Mouse (Mus musculus): ENCODE measurements around the gene Krtap16-1.

The Krtap16-1 gene

GRCm38 (mm10) chr11:99986180-99986647 is at the start of gene Krtap16-1:
TSS of gene Krtap16-1 (minus strand) at chr11:99986597.
- no peak for DNase-seq (ENCODE audit: low spot score in 2 of 2)

GRCm38 (mm10) chr11:100029768-100030167 is 43.4 kb upstream of the Krtap16-1 start, which contains the start of gene Krt33b:
TSS of gene Krt33b (minus strand) at chr11:100029868.
- no peak for DNase-seq (ENCODE audit: low spot score in 2 of 2)

DNA sequence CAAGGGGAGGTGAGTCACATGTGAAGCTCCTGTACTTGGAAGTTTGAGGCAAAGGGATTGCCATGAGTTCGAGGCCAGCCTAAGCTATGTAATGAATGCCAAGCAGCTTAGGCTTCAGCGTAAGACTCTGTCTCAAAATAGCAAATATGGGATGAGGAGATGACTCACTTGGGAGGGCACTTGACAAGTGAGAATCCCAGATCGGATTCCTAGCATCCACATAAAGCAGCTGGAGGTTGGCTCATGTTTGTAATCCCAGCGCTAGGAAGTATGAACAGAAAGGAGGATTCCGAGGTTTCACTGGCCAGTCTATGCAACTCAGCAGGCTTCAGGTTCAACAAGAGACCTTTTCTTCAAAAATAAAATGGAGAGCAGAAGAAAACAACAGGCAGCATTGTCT is 35.0 kb upstream of the Krtap16-1 start:
- DNase-seq (ENCODE audit: low spot score in 2 of 2), result no peak

DNA sequence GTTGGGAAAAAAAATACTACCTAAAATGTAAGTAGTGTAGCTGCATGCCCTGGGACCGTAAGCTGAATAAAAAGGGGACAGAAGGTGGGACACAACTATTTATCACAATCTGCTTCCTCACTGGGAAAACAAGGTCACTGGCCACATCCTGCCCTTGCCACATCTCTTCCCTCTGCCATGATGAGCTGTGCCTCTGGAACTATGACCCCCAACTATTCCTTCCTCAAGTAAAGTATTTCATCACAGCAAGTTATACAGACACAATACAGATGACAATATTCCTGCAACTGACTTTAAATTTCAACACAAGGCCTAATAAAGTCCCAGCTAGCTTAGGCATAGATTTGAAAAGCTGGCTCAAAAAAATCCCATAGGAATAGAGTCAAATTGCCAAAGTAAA is 33.1 kb upstream of the Krtap16-1 start:
- no peak for DNase-seq (ENCODE audit: low spot score in 2 of 2)

- DNase-seq (ENCODE audit: low spot score in 2 of 2), result no peak
Observed at GRCm38 (mm10) chr11:100016112-100016511, 29.7 kb upstream of the Krtap16-1 start, which contains the start of gene Krt33a. TSS of gene Krt33a (minus strand) at chr11:100016212.

DNA sequence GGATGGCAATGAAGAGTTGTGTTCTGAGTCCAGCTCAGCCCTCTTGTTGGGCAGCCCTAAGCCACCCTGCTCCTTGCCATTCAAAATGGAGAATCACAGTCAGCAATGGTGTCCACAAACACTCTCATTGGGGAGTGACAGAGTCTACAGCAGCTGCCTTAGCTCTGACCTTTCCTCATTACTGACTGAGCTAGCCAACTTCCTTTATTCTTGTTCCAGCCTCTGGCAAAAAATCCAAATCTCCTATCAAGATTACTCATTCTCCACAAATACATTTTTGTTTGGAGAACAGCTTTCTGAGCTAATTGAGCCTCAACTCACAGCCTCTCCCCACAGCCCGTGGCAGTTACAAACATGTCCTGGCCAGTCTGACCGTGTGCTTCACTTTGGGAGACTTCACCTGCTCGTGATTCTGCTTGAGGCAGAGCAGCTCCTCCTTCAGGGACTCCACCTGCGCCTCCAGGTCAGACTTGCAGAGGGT is 27.3 kb upstream of the Krtap16-1 start:
- no peak for DNase-seq (ENCODE audit: low spot score in 2 of 2)

- no peak for DNase-seq (ENCODE audit: low spot score in 2 of 2)
Observed at GRCm38 (mm10) chr11:100010682-100011081, 24.3 kb upstream of the Krtap16-1 start.

- DNase-seq (ENCODE audit: low spot score in 2 of 2), result no peak
Observed at GRCm38 (mm10) chr11:100008336-100008735, 21.9 kb upstream of the Krtap16-1 start.

DNA sequence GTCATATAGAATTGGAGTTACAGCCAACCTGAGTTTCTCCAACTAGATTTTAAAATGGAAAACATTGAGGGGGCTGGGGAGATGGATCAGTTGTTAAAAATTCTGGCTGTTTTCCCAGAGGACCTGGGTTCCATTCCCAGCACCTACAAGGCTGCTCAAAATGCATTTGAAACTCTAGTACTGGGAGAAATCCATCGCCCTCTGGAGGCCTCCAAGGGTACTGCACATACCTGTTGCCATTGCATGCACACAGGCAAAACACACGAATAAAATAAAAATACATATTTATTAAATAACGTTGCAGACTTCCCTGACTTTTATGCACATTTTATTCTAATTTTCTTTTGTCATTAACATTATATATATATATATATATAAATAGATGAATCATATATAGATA is 20.2 kb upstream of the Krtap16-1 start:
- DNase-seq (ENCODE audit: low spot score in 2 of 2), result no peak

- DNase-seq (ENCODE audit: low spot score in 2 of 2), result no peak
Observed at GRCm38 (mm10) chr11:100005905-100006304, 19.5 kb upstream of the Krtap16-1 start.

DNA sequence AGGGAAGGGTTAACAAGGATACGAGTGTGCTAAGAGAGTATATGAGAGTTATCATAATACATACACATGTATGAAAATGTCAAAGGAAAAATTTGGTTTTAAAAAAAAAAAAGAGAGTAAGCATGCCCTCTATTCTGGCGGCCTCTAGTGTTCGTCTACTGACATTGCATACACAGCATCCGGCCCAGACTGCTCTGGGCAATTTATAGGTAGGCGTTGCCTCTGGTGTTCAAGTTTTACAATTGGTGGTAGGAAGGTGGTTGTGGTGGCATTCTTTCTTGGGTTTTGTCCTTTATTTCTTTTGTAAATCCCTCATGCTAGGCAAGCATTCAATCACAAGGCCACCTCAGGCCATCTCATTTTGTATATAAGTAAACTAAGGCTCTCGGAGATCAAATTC is 18.4 kb upstream of the Krtap16-1 start:
- DNase-seq (ENCODE audit: low spot score in 2 of 2), result peak in 1 of 2 experiments; percentile 67

GRCm38 (mm10) chr11:99999091-99999490 is 12.7 kb upstream of the Krtap16-1 start:
- no peak for DNase-seq (ENCODE audit: low spot score in 2 of 2)

DNA sequence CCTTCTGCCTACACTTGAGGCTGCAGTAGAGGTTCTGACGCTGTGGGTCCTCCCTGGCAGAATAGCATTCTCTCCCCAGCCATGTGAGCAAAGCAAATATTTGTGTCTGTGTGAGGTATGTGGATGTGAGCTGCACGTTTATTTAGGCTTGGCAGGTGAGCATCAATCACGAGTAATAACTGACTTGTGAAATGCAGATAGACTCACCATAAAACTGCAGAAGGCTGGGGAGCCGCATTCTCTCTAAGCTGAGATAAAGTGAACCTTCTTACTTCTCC is 7.9 kb upstream of the Krtap16-1 start:
- DNase-seq (ENCODE audit: low spot score in 2 of 2), result no peak

DNA sequence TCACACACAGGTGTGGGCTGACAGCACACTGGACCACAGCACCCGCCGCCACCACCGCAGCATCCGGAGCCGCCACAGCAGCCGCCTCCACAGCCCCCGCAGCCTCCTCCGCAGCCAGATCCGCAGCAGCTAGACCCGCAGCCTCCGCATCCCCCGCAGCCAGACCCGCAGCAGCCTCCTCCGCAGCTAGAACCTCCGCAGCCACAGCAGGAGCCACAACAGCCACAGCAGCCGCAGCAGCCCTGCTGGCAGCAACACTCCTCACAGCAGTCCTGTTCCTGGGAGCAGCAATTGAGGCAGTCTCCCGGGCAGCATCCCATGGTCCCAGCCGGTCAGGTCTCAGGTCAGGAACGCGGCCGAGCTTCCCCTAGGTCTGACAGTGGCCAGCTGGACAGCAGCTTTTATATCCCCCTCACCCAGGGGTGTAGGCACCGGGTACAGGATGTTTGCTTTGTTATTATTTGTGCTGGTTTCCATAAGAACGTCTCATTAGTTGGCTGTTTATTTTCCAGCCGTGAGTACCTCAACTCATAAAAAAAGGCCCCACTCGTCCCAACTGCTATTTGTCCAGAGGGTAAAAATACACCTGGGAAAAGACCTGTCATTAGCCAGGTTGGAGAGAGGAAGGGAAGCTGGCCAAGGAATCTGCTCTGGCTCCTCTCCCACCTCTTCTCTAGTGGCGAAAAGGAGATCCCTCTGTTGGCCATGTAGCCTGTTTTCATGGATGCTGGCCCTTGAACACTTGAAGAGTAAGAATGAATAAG is 7.4 kb upstream of the Krtap16-1 start, which contains the start of gene Krtap17-1:
Krtap17-1 (minus strand) TSS at position 375 of the 764 bp plus-strand sequence.
- no peak for DNase-seq (ENCODE audit: low spot score in 2 of 2)

- peak in 1 of 2 experiments; percentile 12 for DNase-seq (ENCODE audit: low spot score in 2 of 2)
Observed at GRCm38 (mm10) chr11:99990571-99990970, 4.2 kb upstream of the Krtap16-1 start.

- no peak for DNase-seq (ENCODE audit: low spot score in 2 of 2)
Observed at GRCm38 (mm10) chr11:99989881-99990405, 3.5 kb upstream of the Krtap16-1 start.

GRCm38 (mm10) chr11:99988530-99988929 is 2.1 kb upstream of the Krtap16-1 start:
- DNase-seq (ENCODE audit: low spot score in 2 of 2), result no peak

DNA sequence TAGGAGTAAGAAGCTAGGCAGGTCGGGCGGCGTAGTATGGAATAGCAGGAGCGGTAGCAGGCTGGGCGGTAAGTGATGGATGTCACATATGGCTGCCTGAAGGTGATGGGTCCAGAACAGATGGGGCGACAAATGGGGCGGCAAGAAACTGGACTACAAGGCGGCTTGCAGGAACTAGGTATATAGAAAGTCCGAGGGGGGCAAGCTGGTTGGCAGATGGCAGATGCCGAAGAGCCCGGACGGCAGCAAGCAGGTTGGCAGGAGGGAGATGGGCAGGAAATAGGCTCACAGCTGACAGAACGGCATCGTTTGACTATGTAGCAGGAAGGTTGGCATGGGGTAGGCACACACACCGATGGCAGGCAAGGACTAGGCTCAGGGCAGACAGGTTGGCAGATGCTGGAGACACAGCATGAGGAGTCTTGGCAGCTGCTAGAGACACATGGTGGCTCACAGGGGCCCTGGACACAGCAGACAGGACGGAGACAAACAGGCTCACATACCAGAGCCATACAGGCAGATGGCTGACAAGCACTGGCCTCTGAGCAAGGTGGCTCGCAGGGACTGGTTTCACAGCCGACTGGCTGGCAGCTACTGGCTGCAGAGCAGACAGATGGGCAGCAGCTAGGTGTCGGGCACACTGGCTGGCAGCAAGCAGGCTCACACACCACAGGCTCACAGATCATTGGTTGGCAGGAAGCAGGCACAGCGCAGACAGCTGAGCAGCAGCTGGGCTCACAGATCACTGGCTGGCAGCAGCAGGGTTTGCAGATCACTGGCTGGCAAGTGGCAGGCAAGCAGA is 905 bp downstream of the Krtap16-1 start:
- DNase-seq (ENCODE audit: low spot score in 2 of 2), result no peak

GRCm38 (mm10) chr11:99983442-99983841 is 3.0 kb downstream of the Krtap16-1 start:
- no peak for DNase-seq (ENCODE audit: low spot score in 2 of 2)

- DNase-seq (ENCODE audit: low spot score in 2 of 2), result no peak
Observed at GRCm38 (mm10) chr11:99982731-99983130, 3.7 kb downstream of the Krtap16-1 start.

DNA sequence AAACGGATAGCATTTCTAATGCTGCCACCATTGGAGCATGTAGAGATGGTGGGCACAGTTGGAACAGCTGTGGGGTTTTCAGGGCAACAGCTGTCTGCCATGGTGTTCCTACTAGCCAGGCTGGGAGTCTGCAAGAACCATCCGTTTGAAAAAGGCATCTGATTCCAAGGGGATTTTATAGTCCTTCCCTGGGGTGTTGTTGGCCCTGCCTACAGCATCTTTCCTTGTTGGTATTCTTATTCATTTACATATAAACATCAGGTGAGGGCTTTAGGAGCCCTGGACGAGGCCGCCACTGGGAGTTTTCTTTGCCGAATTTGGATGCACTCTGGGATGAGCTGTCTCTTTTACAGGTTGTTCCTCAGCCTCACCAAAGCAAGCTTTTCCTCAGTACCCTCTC is 7.4 kb downstream of the Krtap16-1 start, which contains the start of gene Krtap29-1:
Krtap29-1 (minus strand) TSS at position 101 of the 400 bp plus-strand sequence.
- DNase-seq (ENCODE audit: low spot score in 2 of 2), result no peak

DNA sequence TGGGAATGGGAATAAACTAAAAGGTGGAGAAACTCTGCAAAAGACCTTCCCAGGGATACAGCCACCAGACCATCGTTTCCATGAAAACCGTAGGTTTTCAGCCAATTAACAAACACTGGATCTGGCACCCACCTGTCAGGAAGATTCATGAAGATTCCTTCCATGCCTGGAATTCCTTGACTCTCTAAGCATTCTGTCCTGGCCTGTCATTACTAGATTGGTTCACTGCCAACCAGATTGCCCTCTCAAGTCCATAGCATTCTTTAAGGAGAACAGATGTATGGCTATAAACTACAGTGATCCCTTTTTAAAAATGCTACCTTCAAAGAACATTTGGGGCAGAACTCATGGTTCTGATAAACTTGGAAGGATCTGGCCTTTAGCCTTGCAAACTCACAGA is 20.4 kb downstream of the Krtap16-1 start:
- no peak for DNase-seq (ENCODE audit: low spot score in 2 of 2)

Measured in urinary bladder, postnatal 4 days (tissue).